ENCODE assay signal across 9 mouse cellular contexts in the genomic region with DNA sequence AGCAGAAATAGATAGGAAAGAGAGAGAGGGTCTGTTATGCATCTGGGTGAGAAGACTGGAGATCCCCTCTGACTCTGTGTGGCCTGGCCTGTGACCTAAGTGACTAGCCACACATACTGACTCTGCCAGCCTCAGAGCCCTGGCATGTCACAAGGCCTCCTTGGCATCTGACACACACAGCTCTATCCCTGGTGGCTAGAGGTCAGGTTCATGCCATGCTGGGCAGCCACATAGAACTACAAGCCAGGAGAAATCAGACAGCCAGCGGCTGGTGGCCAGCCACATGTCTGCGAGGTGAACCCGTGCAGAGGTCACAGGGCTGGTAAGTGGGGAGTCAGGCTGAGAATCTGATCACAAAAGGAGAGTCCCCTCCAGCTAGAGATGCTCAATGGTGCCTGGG.
DNase-seq lines count a peak whose midpoint lies in the region; TF ChIP-seq lines count a peak whose summit lies in the region.
"Had no signal": no experiment of that assay in that cellular context is flagged by ENCODE, and none has a peak within 500 bp of the region (broad histone marks: within the 10 kb centered on the region; RNA-seq: fewer than 3 reads in every experiment).

No protein-coding gene starts in this region.

- H3K4me3 ChIP-seq in lung, adult 2 months (replicated peaks; ENCODE audit: extremely low read depth, low read depth, low read length), result no peak overlapping the region

- no peak for TF ChIP-seq POLR2A in lung, adult 2 months (IDR thresholded peaks at IDR 0.05; ENCODE audit: borderline replicate concordance, extremely low read depth, low read depth, low read length)

- 81% methylated on average over 3 of the region's 3 CpGs for WGBS in lung, adult 2 months

- DNase-seq in 3134 (ENCODE audit: extremely low read depth, insufficient read length, low spot score) (peak; percentile 57), ES-CJ7 (ENCODE audit: low read depth, low spot score) (peak; percentile 1)
- DNase-seq in gastrocnemius, adult 18-20 months (ENCODE audit: low spot score), result peak; percentile 86
- peak; percentile 30 for DNase-seq in induced T-regulatory cell, adult 2 months (ENCODE audit: low read depth)
- DNase-seq in thymus, adult 18-20 months, result no peak
- no peak for DNase-seq in layer of hippocampus, postnatal 36 days
- DNase-seq in lung, postnatal 10 days, result no peak
- DNase-seq in lung, adult 2 months, result no peak
- DNase-seq: cerebellum, postnatal 10 days had no signal

- peaks cover 11% of the 10 kb centered on the region for H3K4me1 ChIP-seq in lung, adult 2 months (ENCODE audit: control insufficient read depth, insufficient read depth, low read length)

- TF ChIP-seq CTCF in lung, adult 2 months (IDR thresholded peaks at IDR 0.05; ENCODE audit: insufficient read depth, low read length), result no peak

Comparison
In these comparisons a context has a peak if more than half of its experiments do, and no peak if none do; other contexts are left out.
1. DNase-seq: peak in 3134 (single experiment), ES-CJ7 (single experiment), gastrocnemius, adult 18-20 months (single experiment) and induced T-regulatory cell, adult 2 months (single experiment); none in thymus, adult 18-20 months (0 of 2), layer of hippocampus, postnatal 36 days (0 of 2), lung, postnatal 10 days (single experiment) and lung, adult 2 months (single experiment).